Mouse (Mus musculus): ENCODE data around the gene Asic5. TPM values are rescaled to one million over a fixed set of nuclear protein-coding genes. Genes with fewer than 3 reads are reported as not detected.
A peak's percentile ranks its signal among the peaks of the same experiment; 100 is the strongest.

Gene Asic5
- polyA plus RNA-seq, 1 experiment from 2014 or later = 0.34 TPM

GRCm38 (mm10) chr3:81963768-81964167 lies 18.3 kb upstream of the Asic5 start:
- Histone ChIP-seq H3K9me3 (ENCODE audit: control insufficient read depth, low read length) (no peaks in the 10 kb centered on the region), H3K36me3 (ENCODE audit: control insufficient read depth, insufficient read depth, low read length) (no peaks in the 10 kb centered on the region), H3K4me1 (ENCODE audit: control insufficient read depth, insufficient read depth, low read length) (no peaks in the 10 kb centered on the region), H3K9ac (ENCODE audit: low read depth, low read length) (no peak overlapping the region), H3K4me3 (ENCODE audit: low read length) (no peak overlapping the region), H3K4me2 (ENCODE audit: low read depth, low read length) (no peak overlapping the region), H3K27ac (ENCODE audit: low read length) (no peak overlapping the region), H3K27me3 (replicated peaks; ENCODE audit: control insufficient read depth, insufficient read depth, low read length) (no peaks in the 10 kb centered on the region)
- ATAC-seq = no peak
- WGBS = 80% methylated on average over 5 of the region's 5 CpGs

GRCm38 (mm10) chr3:81964596-81964995 lies 17.5 kb upstream of the Asic5 start:
- WGBS = 59% methylated on average over 3 of the region's 3 CpGs

GRCm38 (mm10) chr3:81975607-81976006 lies 6.5 kb upstream of the Asic5 start:
- no peaks in the 10 kb centered on the region for H3K9me3 ChIP-seq (ENCODE audit: control insufficient read depth, low read length)
- H3K27me3 ChIP-seq (replicated peaks; ENCODE audit: control insufficient read depth, insufficient read depth, low read length) = no peaks in the 10 kb centered on the region
- H3K4me3 ChIP-seq (ENCODE audit: low read length) = no peak overlapping the region
- H3K4me1 ChIP-seq (ENCODE audit: control insufficient read depth, insufficient read depth, low read length) = no peaks in the 10 kb centered on the region
- H3K4me2 ChIP-seq (ENCODE audit: low read depth, low read length) = no peak overlapping the region
- no peak for ATAC-seq
- WGBS = 42% methylated on average over 4 of the region's 4 CpGs
- H3K9ac ChIP-seq (ENCODE audit: low read depth, low read length) = no peak overlapping the region
- no peaks in the 10 kb centered on the region for H3K36me3 ChIP-seq (ENCODE audit: control insufficient read depth, insufficient read depth, low read length)
- no peak overlapping the region for H3K27ac ChIP-seq (ENCODE audit: low read length)

More at GRCm38 (mm10) chr3:81964596-81964995, 17.5 kb upstream of the Asic5 start:
- no peak for ATAC-seq
- H3K27me3 ChIP-seq (replicated peaks; ENCODE audit: control insufficient read depth, insufficient read depth, low read length) = no peaks in the 10 kb centered on the region
- H3K9ac ChIP-seq (ENCODE audit: low read depth, low read length) = no peak overlapping the region
- no peak overlapping the region for H3K4me3 ChIP-seq (ENCODE audit: low read length)
- H3K36me3 ChIP-seq (ENCODE audit: control insufficient read depth, insufficient read depth, low read length) = no peaks in the 10 kb centered on the region
- H3K4me1 ChIP-seq (ENCODE audit: control insufficient read depth, insufficient read depth, low read length) = no peaks in the 10 kb centered on the region
- no peaks in the 10 kb centered on the region for H3K9me3 ChIP-seq (ENCODE audit: control insufficient read depth, low read length)
- no peak overlapping the region for H3K4me2 ChIP-seq (ENCODE audit: low read depth, low read length)
- no peak overlapping the region for H3K27ac ChIP-seq (ENCODE audit: low read length)

GRCm38 (mm10) chr3:81976102-81976501 lies 6.0 kb upstream of the Asic5 start, which contains the start of gene Tdo2:
TSS of gene Tdo2 (minus strand) at chr3:81976202.
- no peak within 1 kb of the TSS for H3K27ac ChIP-seq (ENCODE audit: low read length)
- no peaks in the 10 kb centered on the region for H3K4me1 ChIP-seq (ENCODE audit: control insufficient read depth, insufficient read depth, low read length)
- H3K9ac ChIP-seq (ENCODE audit: low read depth, low read length) = no peak within 1 kb of the TSS
- no peaks in the 10 kb centered on the region for H3K36me3 ChIP-seq (ENCODE audit: control insufficient read depth, insufficient read depth, low read length)
- no peak for ATAC-seq
- no peak within 1 kb of the TSS for H3K4me3 ChIP-seq (ENCODE audit: low read length)
- H3K9me3 ChIP-seq (ENCODE audit: control insufficient read depth, low read length) = no peaks in the 10 kb centered on the region
- no peak within 1 kb of the TSS for H3K4me2 ChIP-seq (ENCODE audit: low read depth, low read length)
- H3K27me3 ChIP-seq (replicated peaks; ENCODE audit: control insufficient read depth, insufficient read depth, low read length) = no peaks in the 10 kb centered on the region

- 84% methylated on average over 5 of the region's 5 CpGs for WGBS
- no peak for ATAC-seq
- Histone ChIP-seq H3K36me3 (ENCODE audit: control insufficient read depth, insufficient read depth, low read length) (no peaks in the 10 kb centered on the region), H3K4me1 (ENCODE audit: control insufficient read depth, insufficient read depth, low read length) (0 out of 2 replicates have a peak, but pooled peaks cover 3% of the 10 kb centered on the region), H3K27ac (ENCODE audit: low read length) (no peak overlapping the region), H3K4me3 (ENCODE audit: low read length) (no peak overlapping the region), H3K27me3 (replicated peaks; ENCODE audit: control insufficient read depth, insufficient read depth, low read length) (no peaks in the 10 kb centered on the region), H3K4me2 (ENCODE audit: low read depth, low read length) (no peak overlapping the region), H3K9me3 (ENCODE audit: control insufficient read depth, low read length) (no peaks in the 10 kb centered on the region), H3K9ac (ENCODE audit: low read depth, low read length) (no peak overlapping the region)
Observed at GRCm38 (mm10) chr3:81981576-81981975, 514 bp upstream of the Asic5 start.

GRCm38 (mm10) chr3:81983120-81983895 lies 1.2 kb downstream of the Asic5 start:
- Histone ChIP-seq H3K4me3 (ENCODE audit: low read length) (no peak overlapping the region), H3K9ac (ENCODE audit: low read depth, low read length) (no peak overlapping the region), H3K9me3 (ENCODE audit: control insufficient read depth, low read length) (no peaks in the 10 kb centered on the region), H3K27ac (ENCODE audit: low read length) (no peak overlapping the region), H3K4me2 (ENCODE audit: low read depth, low read length) (no peak overlapping the region), H3K36me3 (ENCODE audit: control insufficient read depth, insufficient read depth, low read length) (no peaks in the 10 kb centered on the region), H3K4me1 (ENCODE audit: control insufficient read depth, insufficient read depth, low read length) (0 out of 2 replicates have a peak, but pooled peaks cover 3% of the 10 kb centered on the region), H3K27me3 (replicated peaks; ENCODE audit: control insufficient read depth, insufficient read depth, low read length) (no peaks in the 10 kb centered on the region)
- 75% methylated on average over 8 of the region's 8 CpGs for WGBS
- ATAC-seq = peak; percentile 72

GRCm38 (mm10) chr3:81985100-81985499 lies 3.0 kb downstream of the Asic5 start:
- Histone ChIP-seq H3K9me3 (ENCODE audit: control insufficient read depth, low read length) (no peaks in the 10 kb centered on the region), H3K36me3 (ENCODE audit: control insufficient read depth, insufficient read depth, low read length) (no peaks in the 10 kb centered on the region), H3K27ac (ENCODE audit: low read length) (no peak overlapping the region), H3K4me1 (ENCODE audit: control insufficient read depth, insufficient read depth, low read length) (peaks cover 5% of the 10 kb centered on the region; the same call in 1 of the 2 replicates), H3K4me2 (ENCODE audit: low read depth, low read length) (no peak overlapping the region), H3K4me3 (ENCODE audit: low read length) (no peak overlapping the region), H3K9ac (ENCODE audit: low read depth, low read length) (no peak overlapping the region), H3K27me3 (replicated peaks; ENCODE audit: control insufficient read depth, insufficient read depth, low read length) (no peaks in the 10 kb centered on the region)
- no peak for ATAC-seq
- 45% methylated on average over 1 of the region's 1 CpGs for WGBS

GRCm38 (mm10) chr3:81986103-81986502 lies 4.0 kb downstream of the Asic5 start:
- no peak overlapping the region for H3K4me2 ChIP-seq (ENCODE audit: low read depth, low read length)
- no peak for ATAC-seq
- no peak overlapping the region for H3K27ac ChIP-seq (ENCODE audit: low read length)
- no peaks in the 10 kb centered on the region for H3K27me3 ChIP-seq (replicated peaks; ENCODE audit: control insufficient read depth, insufficient read depth, low read length)
- H3K4me1 ChIP-seq (ENCODE audit: control insufficient read depth, insufficient read depth, low read length) = peaks cover 5% of the 10 kb centered on the region; the same call in 1 of the 2 replicates
- H3K36me3 ChIP-seq (ENCODE audit: control insufficient read depth, insufficient read depth, low read length) = no peaks in the 10 kb centered on the region
- no peak overlapping the region for H3K9ac ChIP-seq (ENCODE audit: low read depth, low read length)
- H3K9me3 ChIP-seq (ENCODE audit: control insufficient read depth, low read length) = no peaks in the 10 kb centered on the region
- no peak overlapping the region for H3K4me3 ChIP-seq (ENCODE audit: low read length)
- 81% methylated on average over 2 of the region's 2 CpGs for WGBS

- no peak overlapping the region for H3K4me2 ChIP-seq (ENCODE audit: low read depth, low read length)
- no peak overlapping the region for H3K27ac ChIP-seq (ENCODE audit: low read length)
- no peaks in the 10 kb centered on the region for H3K27me3 ChIP-seq (replicated peaks; ENCODE audit: control insufficient read depth, insufficient read depth, low read length)
- ATAC-seq = no peak
- WGBS = 91% methylated on average over 3 of the region's 3 CpGs
- no peak overlapping the region for H3K4me3 ChIP-seq (ENCODE audit: low read length)
- no peaks in the 10 kb centered on the region for H3K9me3 ChIP-seq (ENCODE audit: control insufficient read depth, low read length)
- no peak overlapping the region for H3K9ac ChIP-seq (ENCODE audit: low read depth, low read length)
- peaks cover 5% of the 10 kb centered on the region; the same call in 1 of the 2 replicates for H3K4me1 ChIP-seq (ENCODE audit: control insufficient read depth, insufficient read depth, low read length)
- H3K36me3 ChIP-seq (ENCODE audit: control insufficient read depth, insufficient read depth, low read length) = no peaks in the 10 kb centered on the region
Observed at GRCm38 (mm10) chr3:81987628-81988027, 5.5 kb downstream of the Asic5 start.
